Mouse (Mus musculus): ENCODE results near the gene Cep135.
A peak's percentile ranks its signal among the peaks of the same experiment; 100 is the strongest.

Gene Cep135

DNA sequence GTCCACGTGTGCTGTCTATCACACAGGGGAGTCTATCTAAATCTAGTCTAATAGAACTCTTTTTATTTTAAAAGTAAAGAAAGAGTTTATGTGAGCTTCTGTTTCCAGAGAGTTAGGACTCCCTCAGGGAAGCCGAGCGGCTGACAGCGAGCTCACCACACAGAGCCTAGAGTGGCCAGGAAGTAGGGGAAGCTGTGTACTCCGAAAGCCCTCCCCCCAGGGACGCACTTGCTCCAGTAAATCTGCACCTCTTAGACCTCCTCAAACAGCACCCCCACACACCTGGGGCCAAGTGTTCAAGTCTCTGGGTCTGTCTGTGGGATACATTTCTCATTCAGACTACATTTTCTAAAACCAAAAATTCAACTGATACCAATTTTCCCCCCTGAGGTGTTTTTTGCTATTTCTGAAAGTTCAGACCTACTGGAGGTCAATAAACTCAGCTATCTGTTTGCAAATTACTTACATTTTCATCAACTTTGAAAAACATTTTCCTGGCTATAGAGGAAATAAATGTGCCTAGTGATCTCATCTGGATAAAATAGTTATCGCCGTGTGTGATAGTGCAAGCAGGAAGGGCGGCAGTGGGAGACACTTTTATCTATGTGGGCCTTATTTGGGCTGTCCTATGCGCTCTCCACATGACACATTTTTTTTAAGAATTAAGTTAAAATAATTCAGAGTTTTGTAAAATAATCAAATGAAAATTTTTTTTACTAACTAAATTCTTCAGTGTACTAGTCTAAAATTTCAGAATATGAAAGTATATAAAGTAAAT lies 56.8 kb downstream of the Cep135 start:
- no peak for DNase-seq (ENCODE audit: low read depth, low spot score)

GRCm38 (mm10) chr5:76649897-76650296 lies 61.4 kb downstream of the Cep135 start:
- no peak for DNase-seq (ENCODE audit: low read depth, low spot score)

- no peak for DNase-seq (ENCODE audit: low read depth, low spot score)
Observed at GRCm38 (mm10) chr5:76651151-76651725, 62.7 kb downstream of the Cep135 start.

DNA sequence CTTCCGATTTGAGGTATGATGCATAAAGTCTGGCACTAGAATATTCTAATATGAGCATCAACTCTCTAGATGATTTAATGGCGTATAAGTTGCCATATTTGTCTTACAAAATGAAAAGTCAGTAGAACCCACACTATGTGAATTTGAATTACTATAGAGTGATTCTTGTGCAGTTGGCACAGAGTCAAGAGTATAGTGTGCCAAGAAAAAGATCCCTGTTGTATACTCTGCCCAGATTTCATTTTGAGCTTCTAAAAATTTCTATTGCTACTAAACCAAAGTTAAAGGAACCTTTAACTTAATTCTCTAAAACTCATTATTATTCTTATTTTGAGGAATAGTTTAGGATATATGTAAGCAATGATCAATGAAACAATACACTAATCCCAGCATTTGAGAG lies 67.7 kb downstream of the Cep135 start, which contains the start of gene C530008M17Rik:
Gene C530008M17Rik (plus strand): TSS at position 301 of the 400 bp plus-strand sequence.
- no peak for DNase-seq (ENCODE audit: low read depth, low spot score)

- DNase-seq (ENCODE audit: low read depth, low spot score): peak; percentile 66
Observed at GRCm38 (mm10) chr5:76657245-76658083, 69.0 kb downstream of the Cep135 start.

DNA sequence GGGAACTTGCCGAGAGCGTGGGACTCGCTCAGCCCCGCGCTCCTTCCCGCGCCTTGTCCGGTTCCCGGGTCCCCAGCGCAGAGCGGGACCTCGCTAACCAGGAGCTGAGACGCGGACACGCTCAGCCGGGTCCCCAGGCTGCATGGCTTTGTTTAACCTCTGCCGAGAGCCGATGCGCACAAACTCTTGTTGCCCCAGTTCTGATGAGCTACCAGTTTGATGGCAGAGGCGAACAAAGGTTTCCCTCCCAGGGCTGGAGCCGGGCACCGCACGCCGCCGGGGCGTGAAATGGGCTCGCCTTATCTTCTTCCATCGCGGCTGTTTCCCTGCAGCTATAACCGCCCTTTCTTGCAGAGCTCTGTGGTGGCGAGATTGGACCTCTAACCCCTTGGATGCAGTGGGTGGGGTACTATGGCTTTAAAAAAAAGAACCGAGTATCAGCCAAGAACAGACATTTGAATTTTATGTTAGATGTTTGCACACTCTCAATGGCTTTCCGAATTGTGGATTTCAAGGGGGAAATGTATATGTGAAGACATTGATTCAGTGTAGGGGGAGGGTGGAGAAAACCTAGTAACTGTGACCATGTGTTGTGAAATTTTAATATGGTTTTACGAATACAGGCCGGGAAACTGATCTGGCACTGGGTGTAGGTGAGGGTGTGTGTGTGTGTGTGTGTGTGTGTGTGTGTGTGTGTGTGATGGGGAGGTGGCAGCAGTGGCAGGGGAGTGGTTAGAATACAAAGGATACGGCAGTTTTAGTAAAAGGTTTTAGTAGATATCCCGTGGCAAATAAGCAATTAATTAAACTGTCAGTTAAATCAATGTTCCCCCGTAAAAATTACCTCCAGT lies 69.8 kb downstream of the Cep135 start:
- DNase-seq (ENCODE audit: low read depth, low spot score): no peak

DNA sequence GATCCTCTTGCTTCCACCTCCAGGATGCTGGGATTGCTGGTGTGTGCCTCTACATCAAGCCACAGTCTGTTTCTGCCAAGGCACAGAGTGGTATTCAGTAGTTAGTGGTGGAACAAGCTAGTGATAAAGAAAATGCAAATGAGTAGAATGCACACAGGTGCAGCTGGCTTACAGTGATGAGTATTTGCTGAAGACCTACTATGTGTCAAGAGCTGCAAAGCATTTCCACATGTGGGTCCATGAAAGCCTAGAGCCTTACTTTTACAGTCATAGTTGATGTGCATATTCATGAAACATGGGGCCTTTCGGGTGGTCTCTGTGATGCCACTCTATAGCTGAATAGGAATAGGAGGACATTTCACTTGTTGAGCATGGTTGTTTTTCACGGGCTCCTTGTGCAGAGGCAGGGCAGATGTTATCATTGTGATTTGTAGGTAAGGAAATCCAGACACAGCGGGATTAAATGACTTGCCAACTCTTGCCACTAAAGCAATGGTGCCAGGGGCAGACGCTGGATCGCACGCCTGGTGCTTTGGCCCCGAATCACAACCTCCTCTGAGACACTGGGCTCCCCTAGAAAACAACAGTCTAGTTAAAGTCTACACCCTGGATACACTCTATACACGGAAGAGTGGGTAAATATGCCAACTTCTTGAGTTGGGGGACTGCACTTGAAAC lies 71.6 kb downstream of the Cep135 start:
- DNase-seq (ENCODE audit: low read depth, low spot score): no peak

- DNase-seq (ENCODE audit: low read depth, low spot score): no peak
Observed at GRCm38 (mm10) chr5:76661310-76661709, 72.8 kb downstream of the Cep135 start.

DNA sequence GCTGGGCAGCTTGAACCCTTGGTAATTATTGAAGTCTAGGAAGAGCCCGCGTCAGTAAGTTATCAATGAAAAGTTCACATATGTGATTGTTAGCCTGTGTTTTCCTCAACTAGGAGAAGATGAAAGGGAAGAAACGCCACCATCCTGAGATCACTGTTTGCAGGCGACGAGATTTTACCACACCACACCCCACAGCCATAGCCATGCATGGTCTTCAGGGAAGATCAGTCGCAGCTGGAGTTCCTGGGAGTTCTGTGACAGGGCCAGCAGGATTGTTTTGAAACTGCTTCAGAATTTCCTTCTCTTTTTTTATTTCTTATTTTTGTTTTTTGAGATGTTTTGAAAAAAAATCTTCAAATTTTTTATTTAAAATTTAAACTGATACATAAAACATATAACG lies 76.4 kb downstream of the Cep135 start:
- DNase-seq (ENCODE audit: low read depth, low spot score): no peak

- DNase-seq (ENCODE audit: low read depth, low spot score): peak; percentile 31
Observed at GRCm38 (mm10) chr5:76665421-76665820, 76.9 kb downstream of the Cep135 start.

GRCm38 (mm10) chr5:76666026-76666756 lies 77.7 kb downstream of the Cep135 start:
- DNase-seq (ENCODE audit: low read depth, low spot score): no peak

- no peak for DNase-seq (ENCODE audit: low read depth, low spot score)
Observed at GRCm38 (mm10) chr5:76668118-76668517, 79.6 kb downstream of the Cep135 start.

- no peak for DNase-seq (ENCODE audit: low read depth, low spot score)
Observed at GRCm38 (mm10) chr5:76668547-76668946, 80.0 kb downstream of the Cep135 start.

DNA sequence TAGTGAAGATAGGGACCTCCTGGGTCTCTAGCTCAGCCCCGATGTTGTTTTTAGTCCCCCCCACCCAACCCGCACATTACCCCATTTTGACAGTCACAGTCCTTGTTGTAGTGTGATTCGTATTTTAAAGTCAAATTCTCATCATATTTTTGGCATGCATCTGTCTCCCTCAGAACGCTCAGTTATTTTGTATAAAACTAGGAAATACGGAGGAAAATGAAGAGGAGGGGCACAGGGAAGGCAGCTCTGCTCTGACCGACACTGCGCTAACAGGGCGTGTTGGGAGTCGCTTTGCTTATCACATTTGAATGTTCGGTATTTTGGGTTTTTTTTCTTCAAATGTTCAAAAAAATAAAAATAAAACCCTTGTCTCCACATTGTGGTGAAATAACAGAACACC lies 81.7 kb downstream of the Cep135 start:
- no peak for DNase-seq (ENCODE audit: low read depth, low spot score)

GRCm38 (mm10) chr5:76674022-76674653 lies 85.6 kb downstream of the Cep135 start:
- no peak for DNase-seq (ENCODE audit: low read depth, low spot score)

GRCm38 (mm10) chr5:76675369-76675768 lies 86.9 kb downstream of the Cep135 start:
- no peak for DNase-seq (ENCODE audit: low read depth, low spot score)

- DNase-seq (ENCODE audit: low read depth, low spot score): no peak
Observed at GRCm38 (mm10) chr5:76680959-76681358, 92.5 kb downstream of the Cep135 start.

GRCm38 (mm10) chr5:76681895-76682656 lies 93.6 kb downstream of the Cep135 start:
- no peak for DNase-seq (ENCODE audit: low read depth, low spot score)

DNA sequence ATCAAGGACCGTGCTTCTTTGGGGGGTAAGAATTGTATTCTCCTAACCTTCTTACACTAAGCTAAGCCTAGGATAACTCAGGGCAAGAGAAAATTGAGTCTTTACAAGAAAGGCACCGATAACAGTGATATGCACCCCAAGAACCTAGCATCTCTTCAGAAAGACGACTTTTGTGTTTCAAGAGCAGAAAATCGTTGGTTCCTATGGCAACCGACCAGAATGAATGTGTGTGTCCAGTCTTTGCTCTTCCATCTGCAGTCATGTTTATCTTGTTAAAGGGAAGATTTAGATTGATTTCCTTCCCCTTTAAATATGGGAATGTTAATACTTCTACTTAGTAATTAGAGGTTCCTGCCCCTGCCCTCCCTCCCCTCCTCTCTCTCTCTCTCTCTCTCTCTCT lies 95.0 kb downstream of the Cep135 start:
- DNase-seq (ENCODE audit: low read depth, low spot score): peak; percentile 15

Data from R1 (cell line).